Comparison of ENCODE assay signal across 8 mouse cellular contexts in the genomic region with DNA sequence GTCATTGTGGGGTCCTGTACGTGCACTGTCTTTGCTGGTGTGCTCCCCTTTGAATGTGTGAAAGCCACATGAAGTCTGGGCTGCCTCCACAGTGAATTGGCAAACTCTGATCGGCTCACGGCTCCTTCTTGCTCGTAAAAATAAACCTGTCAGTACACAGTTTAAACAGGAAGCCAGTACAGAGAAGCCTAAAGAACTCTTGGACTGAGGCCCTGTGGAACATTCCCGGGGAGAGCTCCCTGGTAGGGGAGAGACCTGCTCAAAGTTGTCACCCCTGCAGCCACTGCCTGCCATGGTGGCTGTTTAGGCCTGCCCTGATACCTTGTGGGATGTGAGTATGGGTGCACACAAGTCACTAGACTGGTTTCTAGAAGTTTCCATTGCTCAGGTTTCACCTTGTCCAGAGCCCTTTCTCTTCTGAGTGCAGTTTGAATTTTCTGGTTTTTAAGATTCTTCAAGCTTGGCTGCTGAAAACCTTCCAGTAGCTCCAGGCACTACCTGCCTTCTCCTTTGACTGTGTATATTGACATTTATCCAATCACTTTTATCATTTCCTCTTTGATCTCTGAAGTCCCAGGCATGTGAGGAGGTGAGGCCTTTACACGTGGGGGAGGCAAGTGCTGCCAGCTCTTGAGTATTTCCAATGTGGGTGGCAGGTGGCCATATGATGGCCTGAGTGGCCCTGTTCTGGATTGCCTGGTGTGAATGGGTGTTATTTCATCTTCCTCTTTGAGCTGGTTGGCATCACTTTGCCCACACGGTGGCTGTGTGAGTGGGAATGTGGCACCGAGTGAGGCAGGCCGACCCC. TPM values are rescaled to one million over a fixed set of nuclear protein-coding genes. Genes with fewer than 3 reads are reported as not detected.
DNase-seq lines count a peak whose midpoint lies in the region; ATAC-seq and TF ChIP-seq lines count a peak whose summit lies in the region.

No protein-coding gene starts in this region.

- H3K4me2 ChIP-seq in midbrain, embryonic 12.5 days (replicated peaks), result no peak overlapping the region
- H3K4me2 ChIP-seq in neural tube, embryonic 15.5 days, result no peak overlapping the region

- no peak for DNase-seq in midbrain, embryonic 10.5 days (ENCODE audit: low spot score)
- DNase-seq in kidney, adult 2 months, result peak; percentile 67
- no peak for DNase-seq in cerebellum, adult 9-10 months
- DNase-seq in layer of hippocampus, postnatal 10 days (ENCODE audit: low spot score in 2 of 2), result no peak
- no peak for DNase-seq in adrenal gland, adult 8-10 months

- no peaks in the 10 kb centered on the region for H3K27me3 ChIP-seq in midbrain, embryonic 12.5 days
- H3K27me3 ChIP-seq in midbrain, embryonic 10.5 days (ENCODE audit: low read depth, poor library complexity, severe bottlenecking), result no peaks in the 10 kb centered on the region
- H3K27me3 ChIP-seq in kidney, adult 2 months (replicated peaks; ENCODE audit: control insufficient read depth, insufficient read depth, low read length), result no peaks in the 10 kb centered on the region
- H3K27me3 ChIP-seq in neural tube, embryonic 15.5 days (replicated peaks), result no peaks in the 10 kb centered on the region

- peaks cover 40% of the 10 kb centered on the region for H3K4me1 ChIP-seq in midbrain, embryonic 12.5 days
- peaks cover 76% of the 10 kb centered on the region for H3K4me1 ChIP-seq in midbrain, embryonic 10.5 days
- peaks cover 46% of the 10 kb centered on the region for H3K4me1 ChIP-seq in embryonic fibroblast, embryonic 13.5 days (ENCODE audit: control insufficient read depth, insufficient read depth, low read length)
- H3K4me1 ChIP-seq in kidney, adult 2 months (ENCODE audit: control insufficient read depth, insufficient read depth, low read length), result peaks cover 38% of the 10 kb centered on the region
- H3K4me1 ChIP-seq in neural tube, embryonic 15.5 days, result peaks cover 62% of the 10 kb centered on the region

- WGBS in midbrain, embryonic 12.5 days, result 77% methylated on average over 9 of the region's 9 CpGs
- WGBS in midbrain, embryonic 10.5 days, result 77% methylated on average over 9 of the region's 9 CpGs
- 43% methylated on average over 9 of the region's 9 CpGs for WGBS in kidney, adult 2 months
- WGBS in neural tube, embryonic 15.5 days, result 57% methylated on average over 9 of the region's 9 CpGs

- H3K4me3 ChIP-seq in midbrain, embryonic 12.5 days, result no peak overlapping the region
- no peak overlapping the region for H3K4me3 ChIP-seq in midbrain, embryonic 10.5 days
- no peak overlapping the region for H3K4me3 ChIP-seq in embryonic fibroblast, embryonic 13.5 days (ENCODE audit: insufficient read depth, low read length)
- no peak overlapping the region for H3K4me3 ChIP-seq in kidney, adult 2 months (ENCODE audit: insufficient read depth, low read depth, low read length)
- H3K4me3 ChIP-seq in neural tube, embryonic 15.5 days (replicated peaks), result no peak overlapping the region

- H3K36me3 ChIP-seq in midbrain, embryonic 12.5 days, result 0 out of 2 replicates have a peak, but pooled peaks cover 14% of the 10 kb centered on the region
- peaks cover 18% of the 10 kb centered on the region for H3K36me3 ChIP-seq in midbrain, embryonic 10.5 days
- H3K36me3 ChIP-seq in kidney, adult 2 months (ENCODE audit: control insufficient read depth, insufficient read depth, low read length), result no peaks in the 10 kb centered on the region
- H3K36me3 ChIP-seq in neural tube, embryonic 15.5 days, result 0 out of 2 replicates have a peak, but pooled peaks cover under 1% of the 10 kb centered on the region

- no peaks in the 10 kb centered on the region for H3K9me3 ChIP-seq in midbrain, embryonic 12.5 days
- no peaks in the 10 kb centered on the region for H3K9me3 ChIP-seq in midbrain, embryonic 10.5 days (replicated peaks)
- H3K9me3 ChIP-seq in neural tube, embryonic 15.5 days (replicated peaks), result no peaks in the 10 kb centered on the region

- 0 out of 2 replicates have a peak overlapping the region, but pooled peaks have one; percentile 15 for H3K27ac ChIP-seq in midbrain, embryonic 12.5 days (replicated peaks)
- H3K27ac ChIP-seq in midbrain, embryonic 10.5 days (replicated peaks), result no peak overlapping the region; the same call in 1 of the 2 replicates
- peak overlapping the region; percentile 91 for H3K27ac ChIP-seq in embryonic fibroblast, embryonic 13.5 days (ENCODE audit: insufficient read depth, low read length)
- peak overlapping the region; percentile 22 for H3K27ac ChIP-seq in kidney, adult 2 months (ENCODE audit: insufficient read depth, low read depth, low read length)
- peak overlapping the region; percentile 48 for H3K27ac ChIP-seq in neural tube, embryonic 15.5 days (replicated peaks)

- no peak for TF ChIP-seq CTCF in embryonic fibroblast, embryonic 13.5 days (IDR thresholded peaks at IDR 0.05; ENCODE audit: borderline replicate concordance, insufficient read depth, low read length)
- TF ChIP-seq CTCF in kidney, adult 2 months (conservative IDR thresholded peaks at IDR 0.05; ENCODE audit: insufficient read depth, insufficient read length, low read depth, low read length), result no peak

- TF ChIP-seq POLR2A in embryonic fibroblast, embryonic 13.5 days (IDR thresholded peaks at IDR 0.05; ENCODE audit: low read depth, low read length), result no peak
- no peak for TF ChIP-seq POLR2A in kidney, adult 2 months (IDR thresholded peaks at IDR 0.05; ENCODE audit: low read depth, low read length)

- no peak for ATAC-seq in midbrain, embryonic 12.5 days (ENCODE audit: low FRiP score, low read depth)
- ATAC-seq in neural tube, embryonic 15.5 days (ENCODE audit: low FRiP score), result no peak

- H3K9ac ChIP-seq in midbrain, embryonic 12.5 days (replicated peaks), result no peak overlapping the region
- 0 out of 2 replicates have a peak overlapping the region, but pooled peaks have one; percentile 34 for H3K9ac ChIP-seq in neural tube, embryonic 15.5 days (replicated peaks)

RNA-seq across cellular contexts. Expression of a gene that starts 8.4 kb away (rescaled TPM):
- 47.5 and 48.9 TPM in 2 replicates for polyA plus RNA-seq in midbrain, embryonic 12.5 days (2016; fragmentation: Nextera tagmentation; extraction: Ambion mirVana)
- polyA plus RNA-seq in midbrain, embryonic 10.5 days (2016; fragmentation: Nextera tagmentation; extraction: Ambion mirVana), result 45.0 and 46.3 TPM in 2 replicates
- polyA plus RNA-seq in embryonic fibroblast, embryonic 13.5 days (2011; ENCODE audit: insufficient read length, low read depth, missing spikeins), result 29.5 and 33.4 TPM in 2 replicates
- 29.7 and 30.4 TPM in 2 replicates for polyA plus RNA-seq in kidney, adult 2 months (2012; rRNA removed)
- 60.7 and 62.8 TPM in 2 replicates for polyA plus RNA-seq in neural tube, embryonic 15.5 days (2015; fragmentation: Nextera tagmentation; extraction: Ambion mirVana)
- 10 to 100 TPM; 59.2 to 59.6 TPM for total RNA-seq in layer of hippocampus, postnatal 10 days (2021)
- total RNA-seq in adrenal gland, adult 8-10 months (2022), result 10 to 100 TPM; 52.7 to 76.9 (median 68.2) TPM

RNA-seq across cellular contexts. Expression of a gene that starts 24.6 kb away (rescaled TPM):
- polyA plus RNA-seq in midbrain, embryonic 12.5 days (2016; fragmentation: Nextera tagmentation; extraction: Ambion mirVana), result 10.7 and 13.2 TPM in 2 replicates
- polyA plus RNA-seq in midbrain, embryonic 10.5 days (2016; fragmentation: Nextera tagmentation; extraction: Ambion mirVana), result 14.1 and 14.3 TPM in 2 replicates
- 15.2 and 31.9 TPM in 2 replicates for polyA plus RNA-seq in embryonic fibroblast, embryonic 13.5 days (2011; ENCODE audit: insufficient read length, low read depth, missing spikeins)
- polyA plus RNA-seq in kidney, adult 2 months (2012; rRNA removed), result 4.3 and 5.0 TPM in 2 replicates
- 6.7 and 13.2 TPM in 2 replicates for polyA plus RNA-seq in neural tube, embryonic 15.5 days (2015; fragmentation: Nextera tagmentation; extraction: Ambion mirVana)
- total RNA-seq in layer of hippocampus, postnatal 10 days (2021), result 1 to 10 TPM; 2.3 to 2.8 TPM
- total RNA-seq in adrenal gland, adult 8-10 months (2022), result 10 to 100 TPM in 1 of 4 experiments, 1 to 10 TPM in 3; 4.4 to 14.6 (median 5.4) TPM
